Mouse (Mus musculus) MEL (cell line): ENCODE data around the gene Uaca. TPM values are rescaled to one million over a fixed set of nuclear protein-coding genes. Genes with fewer than 3 reads are reported as not detected.

ENCODE experiments used
- DNase-seq: peaks from one replicate; pipeline ENCODE4 v3.0.0; 2011; ENCODE audit warnings: low read depth, low spot score
- H3K27ac ChIP-seq: 2 replicates; pipeline ENCODE4 v1.5.1; 2012; ENCODE audit warnings: low read depth, mild to moderate bottlenecking, control low read depth, low read length, moderate library complexity; ENCODE audit not compliant: control insufficient read depth
- H3K27me3 ChIP-seq, 2 experiments: fragments of 150-350 bp in 1 of 2; sonication (generic) in 1 of 2; 2 replicates each; pipeline ENCODE4 v1.6.1; 2012; ENCODE audit warnings: low read length in 2 of 2, mild to moderate bottlenecking in 2 of 2, improper control_type of control experiment in 1 of 2, moderate library complexity in 1 of 2; ENCODE audit not compliant: insufficient read depth in 2 of 2, control insufficient read depth in 1 of 2
- H3K36me3 ChIP-seq, 2 experiments: 2 replicates each; pipeline ENCODE4 v1.6.1; 2012 to 2014; ENCODE audit warnings: low read length in 2 of 2, improper control_type of control experiment in 1 of 2, inconsistent platforms in 1 of 2, mild to moderate bottlenecking in 1 of 2; ENCODE audit not compliant: insufficient read depth in 2 of 2, control insufficient read depth in 1 of 2
- H3K4me1 ChIP-seq, 2 experiments: fragments of 150-350 bp in 1 of 2; sonication (generic) in 1 of 2; 2 replicates each; pipeline ENCODE4 v1.6.1; 2012; ENCODE audit warnings: low read length in 2 of 2, improper control_type of control experiment in 1 of 2, mild to moderate bottlenecking in 1 of 2; ENCODE audit not compliant: insufficient read depth in 2 of 2, control insufficient read depth in 1 of 2
- H3K4me3 ChIP-seq, 2 experiments: fragments of 150-350 bp in 1 of 2; sonication (generic) in 1 of 2; 2 replicates each; pipeline ENCODE4 v1.5.1; 2012; ENCODE audit warnings: low read depth in 2 of 2, low read length in 2 of 2, mild to moderate bottlenecking in 2 of 2, moderate library complexity in 2 of 2, control low read depth in 1 of 2, improper control_type of control experiment in 1 of 2; ENCODE audit not compliant: control insufficient read depth in 1 of 2, insufficient read depth in 1 of 2
- H3K79me2 ChIP-seq: 2 replicates; pipeline ENCODE4 v1.6.1; 2012; ENCODE audit warnings: mild to moderate bottlenecking, low read length, moderate library complexity; ENCODE audit not compliant: control insufficient read depth, poor library complexity, insufficient read depth
- H3K9ac ChIP-seq: 2 replicates; pipeline ENCODE4 v1.6.1; 2012; ENCODE audit warnings: low read depth, mild to moderate bottlenecking, control low read depth, low read length, moderate library complexity; ENCODE audit not compliant: control insufficient read depth, poor library complexity, severe bottlenecking
- H3K9me3 ChIP-seq: fragments of 150-350 bp; sonication (generic); replicated peaks from 2 replicates; pipeline ENCODE4 v1.6.1; 2012; ENCODE audit warnings: mild to moderate bottlenecking, low read length, improper control_type of control experiment, moderate library complexity; ENCODE audit not compliant: insufficient read depth
- CHD1 ChIP-seq: IDR thresholded peaks from 2 replicates; pipeline ENCODE4 v1.6.1; 2012; ENCODE audit warnings: low read depth, mild to moderate bottlenecking, inconsistent platforms, low read length, improper control_type of control experiment
- CHD2 ChIP-seq: IDR thresholded peaks from 2 replicates; pipeline ENCODE4 v1.6.1; 2011; ENCODE audit warnings: low read length, improper control_type of control experiment
- ELF1 ChIP-seq: IDR thresholded peaks from 2 replicates; pipeline ENCODE4 v1.6.1; 2014; ENCODE audit warnings: low read depth, mild to moderate bottlenecking, inconsistent platforms, low read length, improper control_type of control experiment, moderate library complexity
- EP300 ChIP-seq, 2 experiments: IDR thresholded peaks; 2 replicates each; pipeline ENCODE4 v1.6.1; 2011; ENCODE audit warnings: improper control_type of control experiment in 2 of 2, low read length in 2 of 2, low read depth in 1 of 2, mild to moderate bottlenecking in 1 of 2
- HCFC1 ChIP-seq: IDR thresholded peaks from 2 replicates; pipeline ENCODE4 v1.6.1; 2012; ENCODE audit warnings: low read depth, mild to moderate bottlenecking, inconsistent platforms, low read length, improper control_type of control experiment, moderate library complexity
- JUND ChIP-seq: IDR thresholded peaks from 2 replicates; pipeline ENCODE4 v1.6.1; 2011; ENCODE audit warnings: low read depth, mild to moderate bottlenecking, improper control_type of control experiment, low read length
- MAZ ChIP-seq: IDR thresholded peaks from 2 replicates; pipeline ENCODE4 v1.6.1; 2012; ENCODE audit warnings: low read depth, mild to moderate bottlenecking, inconsistent platforms, low read length, improper control_type of control experiment
- MEF2A ChIP-seq: IDR thresholded peaks from 2 replicates; pipeline ENCODE4 v1.6.1; 2014; ENCODE audit warnings: low read depth, mild to moderate bottlenecking, inconsistent platforms, low read length, improper control_type of control experiment; ENCODE audit not compliant: poor library complexity, insufficient replicate concordance, severe bottlenecking; ENCODE audit errors: extremely low read depth
- NELFE ChIP-seq: IDR thresholded peaks from 2 replicates; pipeline ENCODE4 v1.6.1; 2011; ENCODE audit warnings: low read depth, low read length, improper control_type of control experiment
- SIN3A ChIP-seq: IDR thresholded peaks from 2 replicates; pipeline ENCODE4 v1.6.1; 2012; ENCODE audit warnings: low read length, improper control_type of control experiment, inconsistent platforms
- SMC3 ChIP-seq: IDR thresholded peaks from 2 replicates; pipeline ENCODE4 v1.6.1; 2011; ENCODE audit warnings: low read depth, low read length, improper control_type of control experiment
- TCF12 ChIP-seq: IDR thresholded peaks from 2 replicates; pipeline ENCODE4 v1.6.1; 2014; ENCODE audit warnings: low read depth, mild to moderate bottlenecking, inconsistent platforms, low read length, improper control_type of control experiment, moderate library complexity
- USF2 ChIP-seq, 2 experiments: IDR thresholded peaks; 2 replicates each; pipeline ENCODE4 v1.6.1; 2011 to 2012; ENCODE audit warnings: improper control_type of control experiment in 2 of 2, low read length in 2 of 2, borderline replicate concordance in 1 of 2, inconsistent platforms in 1 of 2, low read depth in 1 of 2, mild to moderate bottlenecking in 1 of 2; ENCODE audit not compliant: insufficient read depth in 1 of 2
- ZMIZ1 ChIP-seq: IDR thresholded peaks from 2 replicates; pipeline ENCODE4 v1.6.1; 2012; ENCODE audit warnings: low read depth, mild to moderate bottlenecking, inconsistent platforms, low read length, improper control_type of control experiment, moderate library complexity
- ZNF384 ChIP-seq: IDR thresholded peaks from 2 replicates; pipeline ENCODE4 v1.6.1; 2012; ENCODE audit warnings: low read depth, mild to moderate bottlenecking, inconsistent platforms, low read length, improper control_type of control experiment
- polyA plus RNA-seq, 2 experiments: library from polyadenylated mRNA; stranded (reverse) in 1 of 2; unstranded in 1 of 2; fragments of >175 nt in 1 of 2; fragments of >200 nt in 1 of 2; gene quantifications; 2 replicates each; pipeline versions ENCODE4 v1.2.1 to v1.2.4; 2012; ENCODE audit warnings: low replicate concordance in 2 of 2, low read depth in 1 of 2; ENCODE audit not compliant: insufficient read length in 2 of 2, insufficient read depth in 1 of 2, missing spikeins in 1 of 2
- total RNA-seq: library from RNA; depleted of rRNA; stranded (reverse); fragments of 300-350 nt; gene quantifications from 2 replicates; pipeline ENCODE4 v1.2.3, GENCODE M21; 2012

Uaca gene
- total and polyA plus RNA-seq, 3 experiments: 10.9 to 11.4 TPM; not detected in 1

DNA sequence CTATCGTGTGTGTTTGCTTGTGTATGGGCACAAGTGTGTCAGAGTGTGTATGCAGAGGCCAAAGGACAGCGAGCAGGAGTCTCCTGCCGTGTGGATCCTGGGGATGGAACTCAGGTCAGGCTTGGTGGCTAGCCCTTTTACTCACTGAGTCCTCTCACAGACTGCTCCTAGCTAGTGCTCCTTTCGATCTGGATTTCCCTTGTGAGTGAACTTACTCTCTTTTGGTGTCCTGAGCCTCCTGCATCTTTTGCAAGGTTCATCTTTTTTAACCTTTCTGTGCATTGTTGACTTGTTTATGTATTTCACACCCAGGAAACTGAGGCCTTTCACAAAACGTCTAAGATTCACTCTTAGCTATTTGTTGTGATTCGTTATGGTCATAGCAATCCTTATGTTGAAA, 2.8 kb downstream of the Uaca start:
- no peak for DNase-seq
- Histone ChIP-seq H3K36me3 (no peaks in the 10 kb centered on the region), H3K4me3 (no peak overlapping the region), H3K9ac (no peak overlapping the region), H3K79me2 (no peaks in the 10 kb centered on the region), H3K4me1 (no peaks in the 10 kb centered on the region), H3K27me3 (peaks cover 0 to 2% of the 10 kb centered on the region in 2 experiments; a peak in 1 of 4 replicates)
- TF ChIP-seq SMC3 (no peak), ELF1 (no peak), TCF12 (no peak), SIN3A (no peak), NELFE (no peak), JUND (no peak), MEF2A (no peak), EP300 (IDR thresholded peaks at IDR 0.05; ENCODE audit: low read depth in 1 of 2, low read length in 2 of 2) (no peak), CHD1 (no peak), HCFC1 (no peak), CHD2 (no peak), MAZ (no peak), ZNF384 (no peak), ZMIZ1 (no peak)
- TF ChIP-seq, all 39 proteins: peak for 0
- no peak overlapping the region for H3K27ac ChIP-seq
- H3K9me3 ChIP-seq: no peaks in the 10 kb centered on the region

DNA sequence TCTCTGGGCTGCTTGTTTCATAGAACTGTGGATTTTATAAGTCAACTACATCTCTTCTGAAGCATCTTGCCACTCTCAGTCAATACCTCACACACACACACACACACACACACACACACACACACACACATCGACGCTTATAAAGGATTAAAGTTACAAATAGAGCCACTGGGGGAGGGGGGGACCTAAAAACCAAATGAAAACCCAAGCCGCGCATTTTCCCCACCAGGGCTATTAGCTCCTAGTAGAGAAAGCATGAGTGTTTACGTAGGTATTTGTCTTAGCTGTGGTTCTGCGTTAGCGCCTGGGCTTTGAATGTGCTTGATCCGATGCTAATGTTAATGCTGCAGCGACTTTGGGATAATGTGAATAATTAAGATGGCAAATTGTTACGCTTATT, 4.7 kb downstream of the Uaca start:
- Histone ChIP-seq H3K79me2 (no peaks in the 10 kb centered on the region), H3K27ac (no peak overlapping the region), H3K4me3 (no peak overlapping the region), H3K9me3 (no peaks in the 10 kb centered on the region), H3K27me3 (no peaks in the 10 kb centered on the region), H3K4me1 (no peaks in the 10 kb centered on the region), H3K9ac (no peak overlapping the region), H3K36me3 (no peaks in the 10 kb centered on the region)
- TF ChIP-seq USF2 (IDR thresholded peaks at IDR 0.05; ENCODE audit: borderline replicate concordance in 1 of 2, insufficient read depth in 1 of 2, low read depth in 1 of 2, low read length in 2 of 2): no peak
- no peak for DNase-seq
